Mouse (Mus musculus) urinary bladder, postnatal 25 days (tissue): ENCODE results near the gene H2-Ob.

ENCODE experiments used
- DNase-seq: peaks from one replicate; pipeline ENCODE4 v3.0.0; 2022; ENCODE audit warnings: low spot score

H2-Ob gene

GRCm38 (mm10) chr17:34244656-34245055 lies 6.0 kb downstream of the H2-Ob start:
- no peak for DNase-seq

- DNase-seq: no peak
These were observed 8.3 kb downstream of the H2-Ob start for GRCm38 (mm10) chr17:34247047-34247446.

GRCm38 (mm10) chr17:34248764-34249163 lies 10.1 kb downstream of the H2-Ob start:
- no peak for DNase-seq

GRCm38 (mm10) chr17:34249361-34249760 lies 10.7 kb downstream of the H2-Ob start:
- DNase-seq: no peak

GRCm38 (mm10) chr17:34249878-34250277 lies 11.2 kb downstream of the H2-Ob start:
- DNase-seq: no peak

GRCm38 (mm10) chr17:34251666-34252065 lies 13.0 kb downstream of the H2-Ob start:
- no peak for DNase-seq

GRCm38 (mm10) chr17:34256501-34256900 lies 17.8 kb downstream of the H2-Ob start:
- no peak for DNase-seq

GRCm38 (mm10) chr17:34257594-34258375 lies 19.1 kb downstream of the H2-Ob start, which contains the start of gene H2-Ab1:
Gene H2-Ab1 (plus strand): TSS chr17:34257689.
- peak; percentile 79 for DNase-seq

GRCm38 (mm10) chr17:34260551-34260950 lies 21.8 kb downstream of the H2-Ob start:
- DNase-seq: no peak

GRCm38 (mm10) chr17:34261502-34261901 lies 22.8 kb downstream of the H2-Ob start:
- DNase-seq: peak; percentile 61

GRCm38 (mm10) chr17:34263068-34263467 lies 24.4 kb downstream of the H2-Ob start:
- peak; percentile 64 for DNase-seq

GRCm38 (mm10) chr17:34263811-34264371 lies 25.2 kb downstream of the H2-Ob start:
- no peak for DNase-seq

GRCm38 (mm10) chr17:34264452-34265351 lies 26.0 kb downstream of the H2-Ob start:
- DNase-seq: no peak

GRCm38 (mm10) chr17:34268262-34268661 lies 29.6 kb downstream of the H2-Ob start:
- no peak for DNase-seq

GRCm38 (mm10) chr17:34268748-34269147 lies 30.0 kb downstream of the H2-Ob start:
- DNase-seq: no peak

- no peak for DNase-seq
These were observed 31.1 kb downstream of the H2-Ob start for GRCm38 (mm10) chr17:34269817-34270216.

- no peak for DNase-seq
These were observed 31.5 kb downstream of the H2-Ob start for GRCm38 (mm10) chr17:34270230-34270629.

- no peak for DNase-seq
These were observed 32.2 kb downstream of the H2-Ob start for GRCm38 (mm10) chr17:34270940-34271339.

GRCm38 (mm10) chr17:34272102-34272501 lies 33.4 kb downstream of the H2-Ob start:
- no peak for DNase-seq

GRCm38 (mm10) chr17:34280499-34281038 lies 41.9 kb downstream of the H2-Ob start:
- DNase-seq: no peak

GRCm38 (mm10) chr17:34281836-34282235 lies 43.1 kb downstream of the H2-Ob start:
- DNase-seq: no peak

- no peak for DNase-seq
These were observed 46.7 kb downstream of the H2-Ob start for GRCm38 (mm10) chr17:34285371-34285770.
